Mouse (Mus musculus): ENCODE data around the gene Oard1. TPM values are rescaled to one million over a fixed set of nuclear protein-coding genes. Genes with fewer than 3 reads are reported as not detected.

The Oard1 gene
- polyA plus RNA-seq, 1 experiment from 2014 or later = 73.5 TPM

Other genes starting within 250 kb of the Oard1 start
- not detected in 2 replicates for gene A530064D06Rik, start 242.7 kb upstream of the Oard1 start, polyA plus RNA-seq (2014; fragmentation: Nextera tagmentation; extraction: Ambion mirVana)
- 0.07 TPM in 1 of 2 replicates, not detected in the other for gene Trem1, start 177.2 kb upstream of the Oard1 start, polyA plus RNA-seq (2014; fragmentation: Nextera tagmentation; extraction: Ambion mirVana)
- not detected in 2 replicates for gene Trem3, start 162.2 kb upstream of the Oard1 start, polyA plus RNA-seq (2014; fragmentation: Nextera tagmentation; extraction: Ambion mirVana)
- 0.18 and 0.25 TPM in 2 replicates for gene Treml4, start 145.7 kb upstream of the Oard1 start, polyA plus RNA-seq (2014; fragmentation: Nextera tagmentation; extraction: Ambion mirVana)
- gene Treml2, start 110.5 kb upstream of the Oard1 start, polyA plus RNA-seq (2014; fragmentation: Nextera tagmentation; extraction: Ambion mirVana) = 0.11 and 0.26 TPM in 2 replicates
- gene B430306N03Rik, start 93.9 kb upstream of the Oard1 start, polyA plus RNA-seq (2014; fragmentation: Nextera tagmentation; extraction: Ambion mirVana) = 0.08 TPM in 1 of 2 replicates, not detected in the other
- gene Trem2, start 63.6 kb upstream of the Oard1 start, polyA plus RNA-seq (2014; fragmentation: Nextera tagmentation; extraction: Ambion mirVana) = 1.7 and 1.8 TPM in 2 replicates
- 2.5 and 3.2 TPM in 2 replicates for gene Treml1, start 50.1 kb upstream of the Oard1 start, polyA plus RNA-seq (2014; fragmentation: Nextera tagmentation; extraction: Ambion mirVana)
- 23.1 and 27.8 TPM in 2 replicates for gene Nfya, start 108 bp upstream of the Oard1 start, polyA plus RNA-seq (2014; fragmentation: Nextera tagmentation; extraction: Ambion mirVana)
- gene Apobec2, start 22.9 kb downstream of the Oard1 start, polyA plus RNA-seq (2014; fragmentation: Nextera tagmentation; extraction: Ambion mirVana) = 5.5 and 5.7 TPM in 2 replicates
- gene Tspo2, start 41.5 kb downstream of the Oard1 start, polyA plus RNA-seq (2014; fragmentation: Nextera tagmentation; extraction: Ambion mirVana) = 0.34 TPM in 1 of 2 replicates, not detected in the other
- 0.16 and 0.48 TPM in 2 replicates for gene Unc5cl, start 44.9 kb downstream of the Oard1 start, polyA plus RNA-seq (2014; fragmentation: Nextera tagmentation; extraction: Ambion mirVana)